Mouse (Mus musculus) induced T-regulatory cell, adult 2 months (primary cell): ENCODE data around the gene Eepd1.

Experiments
- DNase-seq: peaks from one replicate; pipeline ENCODE4 v3.0.0-alpha.2; 2012; ENCODE audit warnings: low read depth

Gene Eepd1

DNA sequence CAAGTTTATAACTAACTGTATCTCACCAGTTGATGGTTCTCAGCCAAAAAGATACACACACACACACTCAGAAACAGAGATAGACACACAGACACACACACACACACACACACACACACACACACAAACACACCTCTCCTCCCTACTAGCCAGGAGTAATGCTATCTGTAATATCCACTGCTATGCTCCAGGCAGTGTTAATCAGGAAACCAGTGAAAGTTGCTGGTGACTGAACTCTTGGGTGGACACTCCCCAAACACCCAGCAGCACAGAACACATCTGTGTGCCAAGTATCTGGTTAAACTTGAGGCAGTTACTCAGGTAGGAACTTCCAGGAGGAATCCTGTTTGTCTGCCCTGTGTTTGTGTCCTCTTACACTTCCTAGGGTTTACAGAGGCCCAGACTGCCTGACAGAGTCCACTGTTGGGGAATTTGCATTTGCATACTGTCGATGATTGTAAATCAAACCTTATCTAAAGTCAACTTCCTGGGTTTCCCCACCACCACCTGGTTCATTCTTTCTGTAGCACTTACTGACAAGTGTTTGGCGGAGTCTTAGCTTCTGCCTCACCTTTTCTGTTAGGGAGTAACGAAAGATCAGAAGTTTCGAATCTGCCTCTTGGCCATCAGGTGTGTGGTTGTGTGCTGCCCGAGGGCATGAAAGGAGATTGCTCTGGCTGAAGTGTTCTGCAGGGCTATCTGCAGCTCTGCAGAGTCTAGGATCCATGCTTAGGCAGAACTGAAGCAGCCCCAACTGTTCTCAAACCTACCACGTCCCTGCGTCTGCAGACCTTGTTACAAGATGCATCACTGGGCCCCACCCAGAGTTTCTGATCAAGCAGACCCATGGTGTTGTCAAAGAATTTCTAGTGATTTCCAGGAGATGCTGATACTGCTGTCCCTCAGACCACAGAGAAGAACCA, 97.6 kb downstream of the Eepd1 start:
- DNase-seq = no peak

DNA sequence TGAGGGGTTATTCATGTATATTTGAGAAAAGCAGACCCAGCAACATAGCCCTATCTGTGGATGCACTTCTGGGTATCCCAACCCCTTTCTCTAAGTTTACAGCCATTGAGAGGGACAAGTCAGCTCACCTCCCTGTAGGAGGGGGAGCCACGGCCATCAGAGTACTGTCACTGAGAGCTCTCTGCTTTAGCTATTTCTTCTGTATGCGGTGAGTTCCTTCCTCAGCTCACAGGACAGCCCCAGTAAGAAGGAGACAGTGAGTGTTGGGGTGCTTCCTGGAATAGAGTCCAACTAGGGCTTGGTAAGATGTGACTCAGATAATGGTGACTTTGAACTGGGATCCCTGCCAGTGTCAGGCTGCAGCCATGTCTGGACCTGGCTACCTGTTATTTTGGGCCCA, 102.3 kb downstream of the Eepd1 start:
- DNase-seq = no peak

DNA sequence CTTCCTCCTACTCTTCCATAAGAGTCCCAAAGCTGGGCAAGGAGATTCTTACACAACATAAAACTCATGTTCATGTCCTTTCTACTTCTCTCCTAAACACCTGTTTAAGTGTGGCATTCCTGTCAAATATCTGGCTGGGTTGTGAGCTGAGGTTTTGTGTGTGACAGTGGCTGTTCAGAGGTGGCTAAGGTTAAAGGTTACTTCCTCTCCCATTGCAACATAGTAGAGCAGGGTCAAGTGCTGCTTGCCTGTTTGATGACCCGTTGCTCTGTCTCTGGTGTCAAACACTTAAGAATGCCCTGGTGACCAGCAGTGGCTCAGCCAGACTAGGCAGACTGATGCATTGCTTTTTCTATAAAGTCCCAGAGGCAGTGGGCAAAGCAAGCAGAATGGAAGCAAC, 104.3 kb downstream of the Eepd1 start:
- no peak for DNase-seq

DNA sequence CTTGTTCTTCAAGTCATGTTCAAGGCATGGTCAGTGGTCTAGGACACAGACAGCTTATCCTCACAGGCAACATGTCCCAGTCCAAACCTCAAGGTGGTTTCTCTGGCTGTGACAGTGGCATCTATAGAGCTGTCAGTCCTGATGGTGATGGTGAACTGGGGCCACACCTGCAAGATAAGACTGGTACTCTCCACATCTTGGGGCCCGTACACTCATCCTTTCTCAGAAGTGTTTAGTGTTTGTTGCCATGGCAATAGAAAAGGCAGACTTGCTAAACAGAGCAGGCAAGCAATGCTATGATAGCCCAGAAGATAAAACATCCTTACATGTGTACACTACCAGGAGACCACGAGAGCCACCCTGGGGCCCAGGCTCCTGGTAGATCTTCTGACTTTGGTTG, 107.2 kb downstream of the Eepd1 start:
- peak; percentile 42 for DNase-seq

DNA sequence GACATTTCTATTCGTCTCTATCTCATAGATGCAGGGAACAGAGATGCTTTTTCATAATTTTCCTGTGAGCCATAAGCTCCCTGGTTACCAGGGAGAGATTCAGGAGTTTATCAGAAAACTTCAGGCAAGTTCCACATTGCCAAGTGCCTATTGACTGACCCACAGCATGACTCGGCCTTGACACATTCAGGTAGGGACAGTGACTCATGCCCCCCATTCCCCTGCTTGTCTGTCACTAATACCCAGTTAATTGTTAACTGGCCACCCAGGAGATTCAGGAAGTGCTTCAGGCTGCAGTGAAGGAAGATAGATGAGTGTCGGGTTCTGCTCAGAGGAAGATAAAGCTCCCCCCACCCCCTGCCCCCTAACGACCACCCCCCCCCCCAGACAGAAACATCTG, 109.4 kb downstream of the Eepd1 start:
- DNase-seq = no peak

DNA sequence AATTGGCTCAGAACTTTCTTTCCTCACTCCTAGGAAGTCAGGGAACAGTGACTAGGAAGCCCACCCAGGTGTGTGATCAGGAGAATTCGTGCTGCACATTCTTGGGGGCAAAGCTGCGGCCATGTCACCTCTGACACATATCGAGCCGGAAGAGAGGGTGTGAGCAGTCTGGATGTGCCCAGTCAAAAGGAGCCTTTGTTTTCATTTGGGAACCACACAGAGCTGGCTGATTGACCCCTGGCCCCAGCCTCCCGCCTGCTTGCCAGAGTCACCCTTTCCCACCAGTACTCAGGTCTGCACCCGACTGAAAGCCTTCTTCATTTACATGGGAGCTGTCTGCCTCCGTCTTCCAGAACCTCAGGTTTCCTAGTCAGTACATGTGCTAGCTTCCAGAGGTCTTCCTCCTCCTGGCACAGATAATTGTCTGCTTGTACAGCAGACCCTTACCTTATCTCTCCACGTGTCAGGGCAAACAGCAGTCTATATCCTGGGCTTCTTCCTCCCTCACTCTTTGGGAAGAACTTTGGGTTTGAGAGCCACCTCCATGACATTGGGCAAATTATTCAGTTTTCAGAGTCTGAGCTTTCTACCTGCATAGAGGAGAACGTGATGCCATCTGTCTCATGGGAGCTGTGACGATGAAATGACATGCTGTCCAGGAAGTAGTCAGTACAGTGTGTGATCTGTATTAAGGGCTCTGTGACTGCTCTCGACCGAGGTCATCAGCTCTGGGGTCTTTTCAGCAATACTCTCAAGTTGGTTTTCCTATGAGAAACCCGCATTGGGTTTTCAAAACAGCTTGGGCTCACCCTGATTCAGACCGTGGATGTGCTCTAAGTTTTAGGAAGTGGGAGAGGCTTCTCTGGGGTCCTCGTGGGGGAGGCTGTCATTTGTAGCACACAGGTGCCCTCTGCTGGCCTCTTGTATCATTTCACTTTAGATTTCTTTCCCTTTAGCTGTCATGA, 110.3 kb downstream of the Eepd1 start:
- peak; percentile 75 for DNase-seq

DNA sequence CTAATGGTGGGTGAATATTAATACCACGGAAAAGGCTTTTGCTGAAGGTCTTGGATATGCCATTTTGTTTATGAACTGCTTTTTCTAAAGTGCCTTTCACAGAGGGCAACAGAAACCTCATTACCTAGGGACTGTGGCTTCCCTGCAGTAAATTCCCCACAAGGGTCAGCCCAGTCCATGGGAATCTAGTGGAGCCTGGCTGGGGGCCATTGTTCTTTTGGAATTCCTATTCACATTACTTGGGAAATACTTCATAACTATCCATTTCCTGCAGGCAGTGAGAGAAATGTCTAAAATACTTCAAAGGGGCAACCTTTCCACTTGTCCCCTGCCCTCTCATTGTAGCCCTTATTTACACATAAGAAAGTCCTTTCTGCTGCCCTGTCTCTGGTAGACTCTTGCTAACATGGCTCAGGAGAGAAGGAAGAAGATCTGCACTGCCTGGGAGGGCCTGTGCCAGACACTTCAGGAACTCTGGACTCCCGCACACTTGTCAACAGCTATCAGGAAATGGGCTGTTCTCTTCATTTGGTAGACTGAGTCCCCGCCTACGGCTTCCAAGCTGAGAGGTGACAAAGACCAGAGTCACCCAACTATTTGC, 111.1 kb downstream of the Eepd1 start:
- peak; percentile 7 for DNase-seq

DNA sequence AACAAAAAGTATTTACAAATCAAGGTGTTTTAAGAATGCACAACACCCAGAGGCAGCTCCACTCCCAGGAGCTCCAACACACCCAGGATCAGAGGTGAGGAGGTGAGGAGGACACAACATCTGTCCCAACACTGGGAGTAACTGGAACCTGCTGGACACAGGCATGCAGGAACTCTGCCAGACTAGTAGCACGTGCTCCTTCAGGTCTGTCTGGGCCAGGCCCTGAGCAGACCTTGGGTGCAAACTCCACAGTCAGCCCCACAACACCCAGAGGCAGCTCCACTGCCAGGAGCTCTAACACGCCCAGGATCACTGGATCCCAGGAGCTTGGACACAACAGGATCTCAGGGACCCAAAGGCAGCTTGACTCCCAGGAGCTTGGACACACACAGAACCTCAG, 143.4 kb downstream of the Eepd1 start:
- no peak for DNase-seq

DNA sequence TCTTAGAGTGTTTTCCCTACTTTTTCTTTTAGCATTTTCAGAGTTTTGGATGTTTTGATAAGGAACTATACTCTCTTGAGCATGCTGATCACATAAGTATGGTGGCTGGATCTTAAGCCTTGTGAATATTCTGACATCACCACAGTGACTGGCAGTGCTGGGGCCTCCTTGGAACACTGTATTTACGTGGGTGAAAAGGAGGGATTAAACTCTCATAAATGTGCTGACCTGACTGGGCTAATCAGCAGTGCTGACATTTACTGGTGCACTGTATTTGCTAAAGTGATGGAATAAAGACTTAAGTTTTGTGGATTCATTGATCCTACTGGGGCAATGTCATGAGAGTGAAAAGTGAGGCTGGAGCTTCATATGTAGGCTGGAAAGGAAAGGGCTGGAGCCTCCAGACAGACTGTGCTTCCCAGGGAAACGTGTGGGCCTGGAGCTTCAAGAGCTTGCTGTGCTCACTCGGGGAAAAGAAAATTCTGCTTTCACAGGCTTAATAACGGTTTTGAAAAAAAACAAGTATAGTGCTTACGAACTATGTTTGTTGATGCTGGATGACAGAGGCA, 148.3 kb downstream of the Eepd1 start:
- no peak for DNase-seq
